Mouse (Mus musculus): ENCODE results near the gene Agap1.

Agap1 gene

DNA sequence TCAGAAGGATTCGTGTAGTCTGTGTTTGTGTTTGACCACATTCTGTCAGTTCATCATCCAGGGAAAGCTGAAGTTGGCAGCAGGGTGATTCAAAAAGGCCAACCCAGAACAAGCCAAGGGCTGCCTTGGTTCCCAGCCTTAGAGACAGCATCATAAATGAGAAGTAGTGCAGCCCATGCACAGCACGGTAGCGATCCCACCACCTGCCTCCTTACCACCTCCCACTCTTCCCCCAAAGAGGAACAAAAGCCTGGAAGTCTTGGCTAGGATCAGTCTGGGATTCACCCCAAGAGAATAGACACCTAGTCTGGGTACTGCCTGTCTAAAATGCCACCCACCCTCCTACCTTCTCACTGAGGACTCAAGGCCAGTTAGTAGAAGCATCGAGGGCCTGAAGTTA lies 390.9 kb downstream of the Agap1 start:
- no peak for DNase-seq (ENCODE audit: low spot score in 2 of 2)

GRCm38 (mm10) chr1:89846148-89846547 lies 391.5 kb downstream of the Agap1 start:
- DNase-seq (ENCODE audit: low spot score in 2 of 2) = no peak

GRCm38 (mm10) chr1:89848356-89849039 lies 393.9 kb downstream of the Agap1 start:
- no peak for DNase-seq (ENCODE audit: low spot score in 2 of 2)

GRCm38 (mm10) chr1:89849151-89849860 lies 394.7 kb downstream of the Agap1 start:
- no peak for DNase-seq (ENCODE audit: low spot score in 2 of 2)

GRCm38 (mm10) chr1:89849861-89850230 lies 395.2 kb downstream of the Agap1 start:
- no peak for DNase-seq (ENCODE audit: low spot score in 2 of 2)

GRCm38 (mm10) chr1:89850681-89851414 lies 396.2 kb downstream of the Agap1 start:
- DNase-seq (ENCODE audit: low spot score in 2 of 2) = no peak

GRCm38 (mm10) chr1:89859182-89859581 lies 404.6 kb downstream of the Agap1 start:
- DNase-seq (ENCODE audit: low spot score in 2 of 2) = no peak

DNA sequence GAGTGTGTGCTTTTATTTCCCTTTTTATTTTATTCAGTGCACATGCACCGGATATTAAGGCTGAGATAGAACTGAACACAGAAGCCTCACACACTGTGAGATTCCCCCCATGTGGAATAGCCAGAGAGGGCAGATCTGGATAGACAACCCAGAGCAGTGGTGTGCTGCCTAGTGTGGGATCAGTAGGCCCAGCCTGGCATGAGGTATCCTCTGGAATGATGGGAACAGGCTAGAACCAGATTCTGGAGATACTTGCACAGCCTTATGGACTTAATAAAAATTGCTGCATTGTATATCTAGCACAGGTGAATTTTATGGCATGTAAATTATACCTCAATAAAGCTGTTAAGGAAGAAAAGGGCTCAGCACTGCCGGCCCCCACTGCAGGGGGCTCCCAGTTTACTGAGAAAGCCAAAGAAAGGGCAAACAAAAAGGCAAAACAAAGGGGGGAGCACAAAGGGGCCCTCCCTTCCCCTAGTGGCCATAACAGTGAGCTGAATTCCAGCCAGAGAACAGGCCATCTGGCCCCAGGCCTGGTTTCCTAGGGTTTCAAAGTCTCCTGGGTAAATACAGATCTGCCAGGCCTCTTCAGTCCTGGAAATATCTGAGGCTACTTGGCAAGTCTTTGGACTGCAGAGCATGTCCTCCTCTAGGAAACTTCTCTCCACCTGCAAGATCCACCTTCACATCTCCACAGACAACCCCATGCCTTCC lies 405.6 kb downstream of the Agap1 start:
- no peak for DNase-seq (ENCODE audit: low spot score in 2 of 2)

GRCm38 (mm10) chr1:89865787-89866186 lies 411.2 kb downstream of the Agap1 start:
- no peak for DNase-seq (ENCODE audit: low spot score in 2 of 2)

DNA sequence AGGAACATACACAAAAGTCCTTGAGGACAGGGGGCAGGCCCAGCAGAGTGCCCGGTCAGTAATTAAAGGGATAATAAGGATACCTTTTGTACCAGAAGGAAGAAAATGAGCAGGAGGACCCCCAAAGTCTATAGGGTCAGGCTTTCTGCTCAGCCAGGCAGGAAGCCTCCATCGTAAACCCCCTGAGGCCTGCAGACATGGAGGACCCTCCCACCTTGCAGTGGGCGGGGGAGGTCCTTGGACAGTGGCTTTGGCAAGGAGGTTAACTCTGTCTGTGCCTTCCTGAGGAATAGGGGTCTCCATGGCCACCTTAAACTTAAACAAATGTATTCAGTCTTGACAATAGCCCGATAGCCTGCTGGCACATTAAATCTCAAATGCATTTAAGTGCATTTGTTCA lies 413.2 kb downstream of the Agap1 start:
- no peak for DNase-seq (ENCODE audit: low spot score in 2 of 2)

DNA sequence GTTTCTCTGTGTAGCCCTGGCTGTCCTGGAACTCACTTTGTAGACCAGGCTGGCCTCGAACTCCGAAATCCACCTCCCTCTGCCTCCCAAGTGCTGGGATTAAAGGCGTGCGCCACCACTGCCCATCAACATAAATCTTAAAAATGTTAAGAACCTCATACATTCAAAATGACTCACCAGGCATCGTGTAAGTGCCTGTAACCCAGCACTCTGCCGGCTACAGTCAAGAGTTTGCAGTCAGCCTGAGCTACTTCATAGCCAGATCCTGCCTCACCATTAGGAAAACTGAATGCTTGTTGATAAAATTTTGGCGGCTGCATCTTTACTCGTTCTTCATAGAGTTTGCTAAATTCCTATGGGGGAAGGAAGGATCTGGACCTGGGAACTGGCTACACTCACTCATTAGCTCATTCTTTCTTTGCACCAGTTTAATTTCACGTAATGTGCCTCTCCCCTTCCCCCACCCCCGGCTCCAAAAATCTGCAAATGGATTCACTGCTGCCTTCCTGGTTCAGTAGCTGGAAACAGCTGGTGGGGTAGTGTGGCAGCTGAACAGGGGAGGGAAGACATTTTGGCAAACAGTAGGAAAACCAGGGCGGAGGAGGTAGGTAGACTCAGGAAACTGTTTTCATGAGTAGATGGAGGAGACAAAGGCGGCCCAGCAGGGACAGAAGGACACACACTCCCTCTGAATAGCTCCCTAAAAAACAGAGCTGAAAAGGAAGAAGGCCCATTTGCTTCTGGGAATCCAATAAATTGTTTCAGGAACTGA lies 415.7 kb downstream of the Agap1 start:
- DNase-seq (ENCODE audit: low spot score in 2 of 2) = no peak

- no peak for DNase-seq (ENCODE audit: low spot score in 2 of 2)
Observed at GRCm38 (mm10) chr1:89870906-89871211, 416.3 kb downstream of the Agap1 start.

- DNase-seq (ENCODE audit: low spot score in 2 of 2) = no peak
Observed at GRCm38 (mm10) chr1:89876346-89877072, 421.9 kb downstream of the Agap1 start.

DNA sequence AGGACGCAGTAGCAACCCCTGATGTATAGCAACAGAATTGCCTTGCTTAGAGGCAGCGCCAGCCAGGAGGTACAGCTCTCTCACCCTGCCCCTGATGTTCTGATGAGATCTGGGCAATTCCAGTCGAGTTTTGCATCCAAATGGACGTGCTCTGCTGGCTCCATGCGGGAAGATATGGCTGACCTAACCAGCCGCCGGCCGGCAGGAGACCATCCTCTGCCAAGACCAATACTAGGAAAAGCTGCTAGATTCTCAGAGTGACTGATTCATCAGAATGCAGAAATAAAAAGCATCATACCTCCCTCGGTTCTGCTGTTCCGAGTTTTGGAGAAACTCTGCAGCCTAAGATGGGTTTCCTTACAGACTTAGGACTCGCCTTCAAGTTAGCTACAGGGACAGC lies 423.9 kb downstream of the Agap1 start:
- no peak for DNase-seq (ENCODE audit: low spot score in 2 of 2)

GRCm38 (mm10) chr1:89880193-89880592 lies 425.6 kb downstream of the Agap1 start:
- DNase-seq (ENCODE audit: low spot score in 2 of 2) = no peak

GRCm38 (mm10) chr1:89880834-89881233 lies 426.2 kb downstream of the Agap1 start:
- no peak for DNase-seq (ENCODE audit: low spot score in 2 of 2)

DNA sequence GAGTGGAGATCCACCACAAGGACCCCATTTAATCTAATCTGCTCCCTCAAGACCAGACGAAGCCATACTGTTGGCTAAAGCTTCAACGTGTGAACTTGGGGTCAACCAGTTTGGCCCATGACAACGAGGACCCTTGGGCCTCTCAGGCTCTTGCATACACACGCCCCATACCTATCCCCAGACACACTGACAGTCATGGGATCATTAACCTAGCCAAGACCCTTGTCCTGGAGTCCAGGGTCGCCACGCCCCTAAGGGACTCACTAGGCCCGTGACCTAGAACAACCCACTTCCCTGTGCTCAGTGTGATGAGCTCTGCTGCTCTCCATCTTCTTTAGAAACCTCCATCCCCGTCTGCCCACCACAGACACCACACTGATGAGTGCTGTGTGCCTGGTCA lies 429.7 kb downstream of the Agap1 start:
- DNase-seq (ENCODE audit: low spot score in 2 of 2) = no peak

DNA sequence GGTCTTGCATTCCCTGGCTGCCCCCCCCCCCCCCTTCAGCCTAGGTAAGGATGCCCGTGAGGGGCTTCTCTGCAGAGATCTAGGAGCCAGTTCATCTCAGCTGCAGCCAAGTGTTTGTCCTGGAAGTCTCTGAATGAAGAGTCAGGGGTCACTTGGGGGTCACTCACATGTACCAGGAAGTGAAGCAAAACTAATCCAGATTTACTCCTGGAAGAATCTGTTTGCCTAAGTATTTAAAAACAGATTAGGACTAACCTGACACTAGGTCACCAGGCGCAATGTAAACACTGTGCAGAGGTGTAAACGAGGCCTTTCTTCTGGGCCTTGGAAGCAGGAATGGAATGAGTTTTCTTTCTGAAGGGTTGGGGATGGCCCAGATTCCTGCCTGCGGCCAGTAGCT lies 431.1 kb downstream of the Agap1 start:
- no peak for DNase-seq (ENCODE audit: low spot score in 2 of 2)

DNA sequence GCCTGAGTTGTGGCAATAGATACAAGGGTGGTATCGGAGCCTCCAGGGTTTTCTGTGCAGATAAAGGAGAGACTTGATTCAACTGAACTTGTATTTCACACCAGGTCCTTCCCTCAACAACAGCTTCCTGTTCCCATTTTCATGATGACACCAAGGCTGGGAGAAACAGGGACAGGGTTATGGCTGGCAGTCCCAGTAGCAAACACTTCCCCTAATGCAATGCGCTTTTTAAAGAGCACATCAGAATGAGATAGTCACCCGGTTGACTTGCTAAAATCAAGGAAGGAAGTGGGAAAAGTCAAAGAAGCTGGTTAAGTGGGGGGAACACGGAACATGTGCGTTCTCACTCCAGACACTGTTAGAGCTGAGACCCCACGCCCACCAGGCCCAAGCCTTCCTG lies 436.8 kb downstream of the Agap1 start:
- DNase-seq (ENCODE audit: low spot score in 2 of 2) = no peak

- DNase-seq (ENCODE audit: low spot score in 2 of 2) = no peak
Observed at GRCm38 (mm10) chr1:89892281-89892680, 437.7 kb downstream of the Agap1 start.

- DNase-seq (ENCODE audit: low spot score in 2 of 2) = no peak
Observed at GRCm38 (mm10) chr1:89895801-89896200, 441.2 kb downstream of the Agap1 start.

Data from urinary bladder, adult 18-20 months (tissue).